Mouse (Mus musculus): ENCODE measurements at regions not wholly inside any gene's neighbourhood (a gene's known extent, or its start where the extent isn't known, plus 50 kb on each side); places are given as distances from the start of the nearest gene placed in this dataset.

- H3K36me3 ChIP-seq, result no peaks in the 10 kb centered on the region
- H3K4me2 ChIP-seq, result peak overlapping the region; percentile 52
- WGBS, result 6% methylated on average over 15 of the region's 15 CpGs
- peaks cover 4% of the 10 kb centered on the region; the same call in 1 of the 2 replicates for H3K4me1 ChIP-seq
- H3K27ac ChIP-seq, result no peak overlapping the region
- peak overlapping the region; percentile 27; the same call in 1 of the 2 replicates for H3K9ac ChIP-seq
- peak overlapping the region; percentile 23 for H3K4me3 ChIP-seq
- H3K9me3 ChIP-seq, result no peaks in the 10 kb centered on the region
- no peaks in the 10 kb centered on the region for H3K27me3 ChIP-seq
- peak; percentile 64 for ATAC-seq (ENCODE audit: insufficient number of reproducible peaks, insufficient read depth, low FRiP score, low TSS enrichment, low read depth)
These were observed 794.3 kb upstream of the Api5 start for GRCm38 (mm10) chr2:95232135-95232772.

DNA sequence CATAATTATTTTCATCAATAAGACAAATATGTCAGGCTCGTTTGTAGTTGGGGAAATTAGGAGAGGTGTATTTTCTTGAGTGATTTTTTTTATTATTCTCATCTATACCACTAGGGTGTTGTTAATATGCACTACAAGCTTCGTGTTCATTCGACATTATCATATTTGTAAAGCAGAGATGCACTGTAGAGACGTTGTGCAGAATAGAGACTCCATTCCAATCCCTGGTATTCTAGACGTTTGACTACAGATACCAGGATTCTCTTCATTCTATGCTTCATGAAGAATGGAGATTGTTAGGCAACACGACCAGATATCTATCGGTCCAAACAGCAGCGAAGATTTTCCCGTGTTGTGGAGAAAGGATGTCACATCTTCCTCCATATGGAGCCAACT is 793.8 kb upstream of the Api5 start:
- Histone ChIP-seq H3K9ac (no peak overlapping the region), H3K4me3 (no peak overlapping the region; the same call in 1 of the 2 replicates), H3K36me3 (no peaks in the 10 kb centered on the region), H3K27me3 (no peaks in the 10 kb centered on the region), H3K9me3 (no peaks in the 10 kb centered on the region), H3K4me2 (peak overlapping the region; percentile 52; the same call in 1 of the 2 replicates), H3K4me1 (peaks cover 4% of the 10 kb centered on the region; the same call in 1 of the 2 replicates), H3K27ac (no peak overlapping the region)
- ATAC-seq (ENCODE audit: insufficient number of reproducible peaks, insufficient read depth, low FRiP score, low TSS enrichment, low read depth), result no peak
- 27% methylated on average over 9 of the region's 9 CpGs for WGBS

DNA sequence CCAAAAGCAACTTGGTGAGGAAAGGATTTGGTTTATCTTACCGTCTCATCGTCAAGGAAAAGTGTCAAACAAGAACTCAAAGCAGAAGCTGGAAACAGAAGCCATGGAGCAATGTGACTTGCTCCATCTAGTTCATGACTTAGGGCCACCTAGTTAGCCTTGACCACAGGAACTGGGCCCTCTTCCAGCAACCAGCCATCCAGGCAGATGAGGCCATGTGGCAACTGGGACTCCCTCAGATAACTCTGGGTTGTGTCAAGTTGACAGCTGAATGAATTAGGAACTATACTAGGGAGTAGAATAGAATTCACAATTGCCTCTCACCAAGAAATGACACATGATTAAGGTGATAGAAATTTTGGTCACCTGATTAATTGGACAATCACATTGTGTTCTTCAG is 791.5 kb upstream of the Api5 start:
- no peaks in the 10 kb centered on the region for H3K36me3 ChIP-seq
- ATAC-seq (ENCODE audit: insufficient number of reproducible peaks, insufficient read depth, low FRiP score, low TSS enrichment, low read depth), result no peak
- 79% methylated on average over 2 of the region's 2 CpGs for WGBS

GRCm38 (mm10) chr2:95210216-95210941 is 772.4 kb upstream of the Api5 start:
- H3K27ac ChIP-seq, result no peak overlapping the region
- H3K9ac ChIP-seq, result no peak overlapping the region
- H3K9me3 ChIP-seq, result no peaks in the 10 kb centered on the region
- ATAC-seq (ENCODE audit: insufficient number of reproducible peaks, insufficient read depth, low FRiP score, low TSS enrichment, low read depth), result no peak
- H3K4me2 ChIP-seq, result no peak overlapping the region
- no peaks in the 10 kb centered on the region for H3K4me1 ChIP-seq
- no peaks in the 10 kb centered on the region for H3K36me3 ChIP-seq
- whole genome bisulfite sequencing, result 52% methylated on average over 4 of the region's 4 CpGs
- H3K4me3 ChIP-seq, result no peak overlapping the region
- H3K27me3 ChIP-seq, result no peaks in the 10 kb centered on the region

More for the DNA sequence above, 791.5 kb upstream of the Api5 start:
- Histone ChIP-seq H3K9ac (no peak overlapping the region), H3K9me3 (no peaks in the 10 kb centered on the region), H3K27ac (no peak overlapping the region), H3K27me3 (no peaks in the 10 kb centered on the region), H3K4me1 (peaks cover 4% of the 10 kb centered on the region; the same call in 1 of the 2 replicates), H3K4me3 (no peak overlapping the region), H3K4me2 (no peak overlapping the region)
